Mouse (Mus musculus) bone marrow macrophage, adult 2 months (primary cell): ENCODE measurements around the gene Negr1.

Experiments
- CTCF ChIP-seq: IDR thresholded peaks from 2 replicates; pipeline ENCODE4 v1.5.1; 2012; ENCODE audit warnings: low read depth, mild to moderate bottlenecking, low read length, moderate library complexity
- POLR2A ChIP-seq: IDR thresholded peaks from 2 replicates; pipeline ENCODE4 v1.6.1; 2012; ENCODE audit warnings: mild to moderate bottlenecking, low read depth, low read length, borderline replicate concordance

- TF ChIP-seq CTCF = no peak
- TF ChIP-seq POLR2A = no peak
These were observed 479.0 kb downstream of the Negr1 start for GRCm38 (mm10) chr3:157040619-157041018.
